Mouse (Mus musculus): ENCODE measurements around the gene Irak3.

- TF ChIP-seq CTCF (IDR thresholded peaks at IDR 0.05; ENCODE audit: low read depth), result no peak
- no peak for TF ChIP-seq EP300 (IDR thresholded peaks at IDR 0.05; ENCODE audit: low read depth)
Observed at GRCm38 (mm10) chr10:120153911-120154310, 48.0 kb downstream of the Irak3 start.
